Mouse (Mus musculus) stomach, embryonic 15.5 days (tissue): Measurements from ENCODE around the gene Sox6. TPM values are rescaled to one million over a fixed set of nuclear protein-coding genes. Genes with fewer than 3 reads are reported as not detected.

ENCODE experiments used
- ATAC-seq: fragments of 200-750 bp; cut with Nextera tagmentation; 2 replicates; pipeline ENCODE4 v1.8.0; 2017; ENCODE audit warnings: low read depth, moderate number of reproducible peaks, moderate TSS enrichment; ENCODE audit not compliant: insufficient read depth, low FRiP score
- H3K27ac ChIP-seq: fragments of 300-500 bp; sonication (generic); 2 replicates; pipeline ENCODE4 v1.5.1; 2015; ENCODE audit warnings: mild to moderate bottlenecking, inconsistent platforms
- H3K27me3 ChIP-seq: fragments of 300-500 bp; sonication (generic); replicated peaks from 2 replicates; pipeline ENCODE4 v1.6.1; 2015; ENCODE audit warnings: inconsistent platforms
- H3K36me3 ChIP-seq: fragments of 300-500 bp; sonication (generic); 2 replicates; pipeline ENCODE4 v1.6.1; 2015; ENCODE audit warnings: inconsistent platforms
- H3K4me1 ChIP-seq: fragments of 300-500 bp; sonication (generic); 2 replicates; pipeline ENCODE4 v1.6.1; 2015; ENCODE audit warnings: inconsistent platforms
- H3K4me2 ChIP-seq: fragments of 300-500 bp; sonication (generic); 2 replicates; pipeline ENCODE4 v1.6.1; 2015; ENCODE audit warnings: mild to moderate bottlenecking, inconsistent platforms
- H3K4me3 ChIP-seq: fragments of 300-500 bp; sonication (generic); replicated peaks from 2 replicates; pipeline ENCODE4 v1.5.1; 2015; ENCODE audit warnings: inconsistent platforms
- H3K9ac ChIP-seq: fragments of 300-500 bp; sonication (generic); 2 replicates; pipeline ENCODE4 v1.6.1; 2015; ENCODE audit warnings: inconsistent platforms
- H3K9me3 ChIP-seq: fragments of 300-500 bp; sonication (generic); 2 replicates; pipeline ENCODE4 v1.6.1; 2016; ENCODE audit warnings: inconsistent platforms
- WGBS: fragments of 180-500 bp; shearing (Covaris S2); methylation state at CpG from one replicate; pipeline ENCODE4 v1.1.7; 2015; 5-methylcytosine and 5-hydroxymethylcytosine counted together
- polyA plus RNA-seq: library from polyadenylated mRNA; unstranded; fragments of >200 nt; fragmentation: Nextera tagmentation; extraction: Ambion mirVana; gene quantifications from 2 replicates; pipeline ENCODE4 v1.2.1, GENCODE M21; 2015

Gene Sox6
- polyA plus RNA-seq, 1 experiment from 2014 or later: 42.4 TPM

GRCm38 (mm10) chr7:115666686-115667382 is 371.8 kb downstream of the Sox6 start:
- no peak overlapping the region for H3K9ac ChIP-seq
- H3K27me3 ChIP-seq: no peaks in the 10 kb centered on the region
- H3K9me3 ChIP-seq: no peaks in the 10 kb centered on the region
- peak overlapping the region; percentile 10; the same call in 1 of the 2 replicates for H3K4me3 ChIP-seq
- no peak for ATAC-seq
- peak overlapping the region; percentile 42 for H3K4me2 ChIP-seq
- WGBS: 28% methylated on average over 18 of the region's 18 CpGs
- H3K4me1 ChIP-seq: 0 out of 2 replicates have a peak, but pooled peaks cover 7% of the 10 kb centered on the region
- no peak overlapping the region for H3K27ac ChIP-seq
- H3K36me3 ChIP-seq: no peaks in the 10 kb centered on the region

GRCm38 (mm10) chr7:115663399-115663798 is 375.2 kb downstream of the Sox6 start:
- Histone ChIP-seq H3K27me3 (no peaks in the 10 kb centered on the region), H3K4me2 (no peak overlapping the region), H3K27ac (no peak overlapping the region), H3K36me3 (no peaks in the 10 kb centered on the region), H3K9ac (no peak overlapping the region), H3K4me3 (no peak overlapping the region), H3K9me3 (no peaks in the 10 kb centered on the region), H3K4me1 (0 out of 2 replicates have a peak, but pooled peaks cover 7% of the 10 kb centered on the region)
- WGBS: 80% methylated on average over 6 of the region's 6 CpGs
- no peak for ATAC-seq

- Histone ChIP-seq H3K4me1 (no peaks in the 10 kb centered on the region), H3K36me3 (no peaks in the 10 kb centered on the region), H3K4me3 (no peak overlapping the region), H3K27me3 (no peaks in the 10 kb centered on the region), H3K27ac (no peak overlapping the region), H3K9me3 (no peaks in the 10 kb centered on the region), H3K9ac (no peak overlapping the region), H3K4me2 (no peak overlapping the region)
- WGBS: 78% methylated on average over 9 of the region's 9 CpGs
- no peak for ATAC-seq
Observed at GRCm38 (mm10) chr7:115662121-115662520, 376.5 kb downstream of the Sox6 start.

GRCm38 (mm10) chr7:115646696-115647095 is 391.9 kb downstream of the Sox6 start:
- Histone ChIP-seq H3K4me1 (no peaks in the 10 kb centered on the region), H3K4me3 (no peak overlapping the region), H3K27ac (no peak overlapping the region), H3K36me3 (no peaks in the 10 kb centered on the region), H3K4me2 (no peak overlapping the region), H3K9me3 (no peaks in the 10 kb centered on the region), H3K9ac (no peak overlapping the region), H3K27me3 (no peaks in the 10 kb centered on the region)
- no peak for ATAC-seq

- no peak overlapping the region for H3K27ac ChIP-seq
- no peak overlapping the region for H3K4me2 ChIP-seq
- ATAC-seq: no peak
- H3K27me3 ChIP-seq: no peaks in the 10 kb centered on the region
- no peak overlapping the region for H3K4me3 ChIP-seq
- H3K4me1 ChIP-seq: no peaks in the 10 kb centered on the region
- no peaks in the 10 kb centered on the region for H3K36me3 ChIP-seq
- no peaks in the 10 kb centered on the region for H3K9me3 ChIP-seq
- H3K9ac ChIP-seq: no peak overlapping the region
- WGBS: 39% methylated on average over 5 of the region's 5 CpGs
Observed at GRCm38 (mm10) chr7:115645971-115646447, 392.6 kb downstream of the Sox6 start.

GRCm38 (mm10) chr7:115645272-115645970 is 393.2 kb downstream of the Sox6 start:
- Histone ChIP-seq H3K9me3 (no peaks in the 10 kb centered on the region), H3K4me3 (no peak overlapping the region), H3K9ac (no peak overlapping the region), H3K4me2 (no peak overlapping the region), H3K4me1 (no peaks in the 10 kb centered on the region), H3K27ac (no peak overlapping the region), H3K36me3 (no peaks in the 10 kb centered on the region), H3K27me3 (no peaks in the 10 kb centered on the region)
- WGBS: 81% methylated on average over 1 of the region's 1 CpGs
- no peak for ATAC-seq

GRCm38 (mm10) chr7:115630691-115631090 is 407.9 kb downstream of the Sox6 start:
- ATAC-seq: no peak
- H3K4me2 ChIP-seq: no peak overlapping the region
- no peak overlapping the region for H3K9ac ChIP-seq
- no peaks in the 10 kb centered on the region for H3K27me3 ChIP-seq
- WGBS: 77% methylated on average over 3 of the region's 3 CpGs
- no peak overlapping the region for H3K27ac ChIP-seq
- H3K36me3 ChIP-seq: no peaks in the 10 kb centered on the region
- H3K4me1 ChIP-seq: peaks cover 4% of the 10 kb centered on the region; the same call in 1 of the 2 replicates
- no peak overlapping the region for H3K4me3 ChIP-seq
- no peaks in the 10 kb centered on the region for H3K9me3 ChIP-seq

GRCm38 (mm10) chr7:115630287-115630686 is 408.3 kb downstream of the Sox6 start:
- H3K27me3 ChIP-seq: no peaks in the 10 kb centered on the region
- H3K9me3 ChIP-seq: no peaks in the 10 kb centered on the region
- H3K36me3 ChIP-seq: no peaks in the 10 kb centered on the region
- H3K9ac ChIP-seq: no peak overlapping the region
- no peak for ATAC-seq
- no peak overlapping the region for H3K27ac ChIP-seq
- H3K4me1 ChIP-seq: peaks cover 7% of the 10 kb centered on the region; the same call in 1 of the 2 replicates
- no peak overlapping the region for H3K4me3 ChIP-seq
- 63% methylated on average over 4 of the region's 4 CpGs for WGBS
- no peak overlapping the region for H3K4me2 ChIP-seq

- Histone ChIP-seq H3K9ac (no peak overlapping the region), H3K4me2 (no peak overlapping the region), H3K9me3 (no peaks in the 10 kb centered on the region), H3K4me1 (peaks cover 19% of the 10 kb centered on the region; the same call in 1 of the 2 replicates), H3K36me3 (no peaks in the 10 kb centered on the region), H3K4me3 (no peak overlapping the region), H3K27ac (no peak overlapping the region), H3K27me3 (no peaks in the 10 kb centered on the region)
- 82% methylated on average over 1 of the region's 1 CpGs for whole genome bisulfite sequencing
- ATAC-seq: no peak
Observed at GRCm38 (mm10) chr7:115628766-115629165, 409.8 kb downstream of the Sox6 start.

GRCm38 (mm10) chr7:115625956-115626355 is 412.6 kb downstream of the Sox6 start:
- ATAC-seq: no peak

GRCm38 (mm10) chr7:115624907-115625552 is 413.6 kb downstream of the Sox6 start:
- no peak overlapping the region for H3K27ac ChIP-seq
- ATAC-seq: no peak; the same call in 1 of the 2 replicates
- H3K9me3 ChIP-seq: no peaks in the 10 kb centered on the region
- peaks cover 19% of the 10 kb centered on the region; the same call in 1 of the 2 replicates for H3K4me1 ChIP-seq
- 14% methylated on average over 8 of the region's 8 CpGs for WGBS
- no peak overlapping the region for H3K4me3 ChIP-seq
- no peak overlapping the region for H3K9ac ChIP-seq
- H3K36me3 ChIP-seq: no peaks in the 10 kb centered on the region
- peak overlapping the region; percentile 14; the same call in 1 of the 2 replicates for H3K4me2 ChIP-seq
- no peaks in the 10 kb centered on the region for H3K27me3 ChIP-seq

More at GRCm38 (mm10) chr7:115625956-115626355, 412.6 kb downstream of the Sox6 start:
- Histone ChIP-seq H3K4me3 (no peak overlapping the region), H3K4me1 (peaks cover 19% of the 10 kb centered on the region; the same call in 1 of the 2 replicates), H3K4me2 (no peak overlapping the region), H3K9ac (no peak overlapping the region), H3K9me3 (no peaks in the 10 kb centered on the region), H3K36me3 (no peaks in the 10 kb centered on the region), H3K27me3 (no peaks in the 10 kb centered on the region), H3K27ac (no peak overlapping the region)
- 51% methylated on average over 4 of the region's 4 CpGs for WGBS

- no peaks in the 10 kb centered on the region for H3K9me3 ChIP-seq
- WGBS: 62% methylated on average over 5 of the region's 5 CpGs
Observed at GRCm38 (mm10) chr7:115624451-115624850, 414.1 kb downstream of the Sox6 start.

More at GRCm38 (mm10) chr7:115624451-115624850, 414.1 kb downstream of the Sox6 start:
- H3K4me1 ChIP-seq: peaks cover 19% of the 10 kb centered on the region; the same call in 1 of the 2 replicates
- no peak for ATAC-seq
- no peaks in the 10 kb centered on the region for H3K36me3 ChIP-seq
- no peak overlapping the region for H3K9ac ChIP-seq
- no peak overlapping the region for H3K4me3 ChIP-seq
- no peak overlapping the region for H3K4me2 ChIP-seq
- H3K27me3 ChIP-seq: no peaks in the 10 kb centered on the region
- no peak overlapping the region for H3K27ac ChIP-seq
